Comparison of ENCODE assay signal across 15 mouse cellular contexts in the genomic region with DNA sequence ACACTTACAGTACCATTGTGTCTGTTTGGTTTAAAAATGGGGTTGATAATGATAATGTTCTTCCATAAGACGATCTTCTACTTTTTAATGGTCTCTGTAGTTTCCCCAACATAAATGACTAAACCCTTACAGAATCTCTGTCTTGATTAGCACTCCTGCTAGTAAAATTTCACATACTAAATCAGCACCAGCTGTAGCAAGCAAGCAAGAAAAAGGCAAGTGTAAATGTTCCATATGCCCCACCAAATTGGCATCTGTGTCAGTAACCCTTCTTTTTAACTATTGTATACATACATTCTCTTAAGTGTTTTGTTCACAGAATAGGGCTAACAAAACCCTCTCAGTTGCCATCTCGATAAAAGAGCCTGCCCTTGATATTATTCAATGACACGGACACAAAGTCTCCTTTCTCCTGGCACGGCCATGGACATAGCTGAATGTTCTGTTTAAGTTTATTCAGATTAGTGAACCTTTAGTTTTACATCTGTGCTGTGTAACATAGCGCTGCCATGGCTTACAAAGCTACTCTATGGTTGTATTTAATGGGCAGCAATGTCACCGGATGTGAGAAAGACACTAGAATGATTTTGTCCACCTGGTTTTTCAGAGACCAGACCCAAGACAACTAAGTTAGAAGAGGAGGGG.
DNase-seq lines count a peak whose midpoint lies in the region; ATAC-seq and TF ChIP-seq lines count a peak whose summit lies in the region.
"Had no signal": no experiment of that assay in that cellular context is flagged by ENCODE, and none has a peak within 500 bp of the region (broad histone marks: within the 10 kb centered on the region; RNA-seq: fewer than 3 reads in every experiment).

No protein-coding gene starts in this region.

- H3K9me3 ChIP-seq in forebrain, embryonic 14.5 days (replicated peaks; ENCODE audit: control insufficient read depth, low read length): no peaks in the 10 kb centered on the region
- no peaks in the 10 kb centered on the region for H3K9me3 ChIP-seq in forebrain, embryonic 11.5 days (ENCODE audit: control insufficient read depth, low read length)
- H3K9me3 ChIP-seq in forebrain, postnatal 0 days (ENCODE audit: low read length): no peaks in the 10 kb centered on the region
- no peaks in the 10 kb centered on the region for H3K9me3 ChIP-seq in liver, embryonic 11.5 days (ENCODE audit: control insufficient read depth, low read length)
- H3K9me3 ChIP-seq: embryonic facial prominence, embryonic 12.5 days; hindbrain, embryonic 12.5 days had no signal

- H3K4me2 ChIP-seq in forebrain, embryonic 14.5 days (ENCODE audit: low read length): no peak overlapping the region
- H3K4me2 ChIP-seq in forebrain, embryonic 11.5 days (ENCODE audit: low read depth, low read length, severe bottlenecking): no peak overlapping the region
- no peak overlapping the region for H3K4me2 ChIP-seq in forebrain, postnatal 0 days (ENCODE audit: low read depth)
- no peak overlapping the region for H3K4me2 ChIP-seq in liver, embryonic 11.5 days
- H3K4me2 ChIP-seq: embryonic facial prominence, embryonic 12.5 days; hindbrain, embryonic 12.5 days had no signal

- no peak overlapping the region for H3K9ac ChIP-seq in forebrain, embryonic 14.5 days (ENCODE audit: low read length)
- no peak overlapping the region for H3K9ac ChIP-seq in forebrain, embryonic 11.5 days (ENCODE audit: low read length)
- no peak overlapping the region for H3K9ac ChIP-seq in forebrain, postnatal 0 days
- no peak overlapping the region for H3K9ac ChIP-seq in liver, embryonic 11.5 days (ENCODE audit: low read depth, low read length)
- H3K9ac ChIP-seq: embryonic facial prominence, embryonic 12.5 days; hindbrain, embryonic 12.5 days had no signal

- H3K4me1 ChIP-seq in forebrain, embryonic 14.5 days (ENCODE audit: control insufficient read depth, insufficient read depth, low read length): peaks cover 2% of the 10 kb centered on the region; the same call in 1 of the 2 replicates
- H3K4me1 ChIP-seq in forebrain, embryonic 11.5 days (replicated peaks; ENCODE audit: control insufficient read depth, insufficient read depth, low read length): no peaks in the 10 kb centered on the region
- H3K4me1 ChIP-seq in forebrain, postnatal 0 days (ENCODE audit: insufficient read depth): no peaks in the 10 kb centered on the region
- H3K4me1 ChIP-seq in liver, embryonic 11.5 days (replicated peaks; ENCODE audit: control insufficient read depth, insufficient read depth, low read length): no peaks in the 10 kb centered on the region
- H3K4me1 ChIP-seq: embryonic facial prominence, embryonic 12.5 days; hindbrain, embryonic 12.5 days had no signal

- no peaks in the 10 kb centered on the region for H3K27me3 ChIP-seq in forebrain, embryonic 14.5 days (replicated peaks; ENCODE audit: control insufficient read depth, insufficient read depth, low read length)
- H3K27me3 ChIP-seq in forebrain, embryonic 11.5 days (ENCODE audit: control insufficient read depth, insufficient read depth, low read length): no peaks in the 10 kb centered on the region
- no peaks in the 10 kb centered on the region for H3K27me3 ChIP-seq in forebrain, postnatal 0 days (ENCODE audit: insufficient read depth, low read length)
- no peaks in the 10 kb centered on the region for H3K27me3 ChIP-seq in liver, embryonic 11.5 days (replicated peaks; ENCODE audit: control insufficient read depth, insufficient read depth, low read length)
- H3K27me3 ChIP-seq: embryonic facial prominence, embryonic 12.5 days; hindbrain, embryonic 12.5 days had no signal

- no peak for TF ChIP-seq CTCF in layer of hippocampus, adult 2 months (conservative IDR thresholded peaks at IDR 0.05)
- TF ChIP-seq CTCF in forebrain, postnatal 0 days (IDR thresholded peaks at IDR 0.05; ENCODE audit: low read depth): no peak

- peak; percentile 75 for DNase-seq in forebrain, embryonic 14.5 days (ENCODE audit: low spot score)
- no peak for DNase-seq in forebrain, embryonic 11.5 days (ENCODE audit: low spot score)
- DNase-seq in layer of hippocampus, adult 2 months (ENCODE audit: low spot score in 2 of 2): no peak
- DNase-seq in layer of hippocampus, adult 9-10 months (ENCODE audit: low spot score): no peak
- DNase-seq in forebrain, postnatal 0 days: peak; percentile 43
- no peak for DNase-seq in liver, embryonic 11.5 days (ENCODE audit: low spot score)
- no peak for DNase-seq in gastrocnemius, adult 8-10 months (ENCODE audit: low spot score in 2 of 2)
- DNase-seq: adrenal gland, postnatal 10 days; cerebellum, adult 18-20 months; heart, postnatal 10 days had no signal

- H3K36me3 ChIP-seq in forebrain, embryonic 14.5 days (ENCODE audit: control insufficient read depth, insufficient read depth, low read length): no peaks in the 10 kb centered on the region
- no peaks in the 10 kb centered on the region for H3K36me3 ChIP-seq in forebrain, embryonic 11.5 days (ENCODE audit: control insufficient read depth, insufficient read depth, low read length)
- no peaks in the 10 kb centered on the region for H3K36me3 ChIP-seq in forebrain, postnatal 0 days (ENCODE audit: insufficient read depth)
- no peaks in the 10 kb centered on the region for H3K36me3 ChIP-seq in liver, embryonic 11.5 days (ENCODE audit: control insufficient read depth, insufficient read depth, low read length)
- H3K36me3 ChIP-seq: embryonic facial prominence, embryonic 12.5 days; hindbrain, embryonic 12.5 days had no signal

- peak overlapping the region; percentile 49; the same call in 1 of the 2 replicates for H3K27ac ChIP-seq in forebrain, embryonic 14.5 days (ENCODE audit: low read depth, low read length)
- no peak overlapping the region for H3K27ac ChIP-seq in forebrain, embryonic 11.5 days (ENCODE audit: low read depth, low read length)
- peak overlapping the region; percentile 53 for H3K27ac ChIP-seq in layer of hippocampus, adult 2 months
- H3K27ac ChIP-seq in forebrain, postnatal 0 days (ENCODE audit: low read depth, low read length): no peak overlapping the region
- H3K27ac ChIP-seq in liver, embryonic 11.5 days (ENCODE audit: low read depth, low read length): no peak overlapping the region
- H3K27ac ChIP-seq: embryonic facial prominence, embryonic 12.5 days; hindbrain, embryonic 12.5 days had no signal

- 32% methylated on average over 6 of the region's 6 CpGs for WGBS in forebrain, embryonic 14.5 days
- 60% methylated on average over 6 of the region's 6 CpGs for WGBS in forebrain, embryonic 11.5 days
- 28% methylated on average over 6 of the region's 6 CpGs for WGBS in forebrain, postnatal 0 days
- WGBS in liver, embryonic 11.5 days: 82% methylated on average over 6 of the region's 6 CpGs

- no peak overlapping the region for H3K4me3 ChIP-seq in forebrain, embryonic 14.5 days (ENCODE audit: low read depth, low read length)
- no peak overlapping the region for H3K4me3 ChIP-seq in forebrain, embryonic 11.5 days (ENCODE audit: low read depth, low read length)
- no peak overlapping the region for H3K4me3 ChIP-seq in layer of hippocampus, adult 2 months
- no peak overlapping the region for H3K4me3 ChIP-seq in forebrain, postnatal 0 days (ENCODE audit: low read depth, low read length)
- H3K4me3 ChIP-seq in liver, embryonic 11.5 days (ENCODE audit: low read depth, low read length): no peak overlapping the region
- H3K4me3 ChIP-seq: embryonic facial prominence, embryonic 12.5 days; hindbrain, embryonic 12.5 days had no signal

- peak; percentile 64 for ATAC-seq in forebrain, embryonic 14.5 days
- ATAC-seq in forebrain, embryonic 11.5 days (replicated peaks; ENCODE audit: low FRiP score): no peak
- ATAC-seq in forebrain, postnatal 0 days: peak; percentile 20
- no peak for ATAC-seq in liver, embryonic 11.5 days (replicated peaks; ENCODE audit: low FRiP score)
- ATAC-seq: hindbrain, embryonic 16.5 days; inflammation-experienced regulatory T-cells, adult 6 months; intestine, postnatal 0 days had no signal

Comparison
In these comparisons a context has a peak if more than half of its experiments do, and no peak if none do; other contexts are left out.
1. ATAC-seq: peak in forebrain, embryonic 14.5 days (single experiment) and forebrain, postnatal 0 days (single experiment); none in forebrain, embryonic 11.5 days (single experiment) and liver, embryonic 11.5 days (single experiment).
2. DNase-seq: peak in forebrain, embryonic 14.5 days (single experiment) and forebrain, postnatal 0 days (single experiment); none in forebrain, embryonic 11.5 days (single experiment), layer of hippocampus, adult 2 months (0 of 2), layer of hippocampus, adult 9-10 months (single experiment), liver, embryonic 11.5 days (single experiment) and gastrocnemius, adult 8-10 months (0 of 2).
3. H3K27ac ChIP-seq: peak in forebrain, embryonic 14.5 days (single experiment) and layer of hippocampus, adult 2 months (single experiment); none in forebrain, embryonic 11.5 days (single experiment), forebrain, postnatal 0 days (single experiment) and liver, embryonic 11.5 days (single experiment).